9 mouse cellular contexts compared by ENCODE assay signal in the genomic region with DNA sequence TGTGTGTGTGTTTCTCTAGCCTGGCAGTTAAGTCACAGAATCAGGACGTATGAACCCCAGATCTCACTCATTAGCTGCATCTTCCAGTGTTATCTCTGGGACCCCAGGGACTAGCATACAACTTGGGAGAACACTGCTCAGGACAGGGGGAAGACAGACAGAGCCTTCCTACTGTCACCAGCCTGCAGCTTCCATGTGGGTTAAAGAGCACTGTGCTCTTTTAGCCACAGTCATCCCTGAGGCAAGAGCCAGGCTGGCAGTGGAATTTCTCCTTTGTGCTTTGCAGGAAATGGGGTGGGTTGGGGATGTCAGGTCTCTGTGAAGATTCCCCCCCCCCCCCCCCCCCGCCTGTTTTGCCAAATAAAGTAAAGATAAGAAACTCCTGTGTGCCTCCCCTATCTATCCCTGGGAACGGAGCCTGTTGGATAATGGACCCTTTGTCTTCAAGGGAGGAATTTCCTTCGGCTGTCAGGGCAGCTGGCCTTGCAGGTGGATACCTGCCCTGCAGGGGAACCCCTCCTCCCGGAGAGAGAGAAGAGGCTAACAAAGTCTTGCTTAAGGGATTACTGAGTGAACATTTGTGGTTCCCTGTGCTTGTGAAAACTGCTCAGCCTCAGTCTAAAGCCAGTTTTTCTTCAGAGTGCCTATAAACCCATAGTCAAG.
A peak's percentile ranks its signal among the peaks of the same experiment; 100 is the strongest.
DNase-seq lines count a peak whose midpoint lies in the region; ATAC-seq and TF ChIP-seq lines count a peak whose summit lies in the region.
"Had no signal": no experiment of that assay in that cellular context is flagged by ENCODE, and none has a peak within 500 bp of the region (broad histone marks: within the 10 kb centered on the region; RNA-seq: fewer than 3 reads in every experiment).

No protein-coding gene starts in this region.

- H3K27me3 ChIP-seq in heart, postnatal 0 days (ENCODE audit: control insufficient read depth, insufficient read depth, low read length) = no peaks in the 10 kb centered on the region
- H3K27me3 ChIP-seq in embryonic facial prominence, embryonic 11.5 days (ENCODE audit: control insufficient read depth, insufficient read depth, low read length) = no peaks in the 10 kb centered on the region
- no peaks in the 10 kb centered on the region for H3K27me3 ChIP-seq in midbrain, embryonic 12.5 days

- H3K36me3 ChIP-seq in heart, postnatal 0 days (replicated peaks; ENCODE audit: control insufficient read depth, insufficient read depth, low read length) = no peaks in the 10 kb centered on the region
- no peaks in the 10 kb centered on the region for H3K36me3 ChIP-seq in embryonic facial prominence, embryonic 11.5 days (replicated peaks; ENCODE audit: control insufficient read depth, insufficient read depth, low read depth, low read length)
- no peaks in the 10 kb centered on the region for H3K36me3 ChIP-seq in midbrain, embryonic 12.5 days

- 0 out of 2 replicates have a peak, but pooled peaks have one; percentile 11 for ATAC-seq in heart, postnatal 0 days (ENCODE audit: insufficient read depth, low read depth)
- ATAC-seq in embryonic facial prominence, embryonic 11.5 days (replicated peaks; ENCODE audit: insufficient number of reproducible peaks, low FRiP score, low TSS enrichment, low read depth) = peak; percentile 35; the same call in 1 of the 2 replicates
- ATAC-seq in midbrain, embryonic 12.5 days (ENCODE audit: low FRiP score, low read depth) = peak; percentile 27; the same call in 1 of the 2 replicates
- ATAC-seq in erythroid progenitor cell, adult 5-6 weeks (replicated peaks; ENCODE audit: low FRiP score, poor library complexity, severe bottlenecking) = no peak

- TF ChIP-seq CTCF in heart, postnatal 0 days (IDR thresholded peaks at IDR 0.05; ENCODE audit: low read depth) = no peak

- WGBS in heart, postnatal 0 days = 20% methylated on average over 5 of the region's 5 CpGs
- WGBS in embryonic facial prominence, embryonic 11.5 days = 16% methylated on average over 5 of the region's 5 CpGs
- WGBS in midbrain, embryonic 12.5 days = 15% methylated on average over 5 of the region's 5 CpGs

- no peak for TF ChIP-seq EP300 in heart, postnatal 0 days (IDR thresholded peaks at IDR 0.05; ENCODE audit: low read depth)

- H3K9me3 ChIP-seq in heart, postnatal 0 days (replicated peaks; ENCODE audit: control insufficient read depth, low read length) = no peaks in the 10 kb centered on the region
- no peaks in the 10 kb centered on the region for H3K9me3 ChIP-seq in embryonic facial prominence, embryonic 11.5 days (replicated peaks; ENCODE audit: control insufficient read depth, low read length)
- H3K9me3 ChIP-seq in midbrain, embryonic 12.5 days = no peaks in the 10 kb centered on the region

- no peak overlapping the region for H3K4me2 ChIP-seq in heart, postnatal 0 days (ENCODE audit: low read depth, low read length)
- H3K4me2 ChIP-seq in embryonic facial prominence, embryonic 11.5 days (ENCODE audit: low read depth, low read length) = no peak overlapping the region
- no peak overlapping the region for H3K4me2 ChIP-seq in midbrain, embryonic 12.5 days (replicated peaks)

- no peaks in the 10 kb centered on the region for H3K4me1 ChIP-seq in heart, postnatal 0 days (ENCODE audit: control insufficient read depth, insufficient read depth)
- no peaks in the 10 kb centered on the region for H3K4me1 ChIP-seq in embryonic facial prominence, embryonic 11.5 days (ENCODE audit: control insufficient read depth, insufficient read depth, low read length)
- H3K4me1 ChIP-seq in midbrain, embryonic 12.5 days = peaks cover 7% of the 10 kb centered on the region; the same call in 1 of the 2 replicates

- H3K4me3 ChIP-seq in heart, postnatal 0 days (ENCODE audit: low read depth, low read length) = no peak overlapping the region
- no peak overlapping the region for H3K4me3 ChIP-seq in embryonic facial prominence, embryonic 11.5 days (ENCODE audit: low read depth, low read length)
- no peak overlapping the region for H3K4me3 ChIP-seq in midbrain, embryonic 12.5 days

- H3K27ac ChIP-seq in heart, postnatal 0 days (ENCODE audit: low read depth) = no peak overlapping the region
- no peak overlapping the region for H3K27ac ChIP-seq in embryonic facial prominence, embryonic 11.5 days (replicated peaks; ENCODE audit: low read depth, low read length)
- H3K27ac ChIP-seq in midbrain, embryonic 12.5 days (replicated peaks) = no peak overlapping the region

- H3K9ac ChIP-seq in heart, postnatal 0 days (replicated peaks; ENCODE audit: low read depth, low read length) = no peak overlapping the region
- no peak overlapping the region for H3K9ac ChIP-seq in embryonic facial prominence, embryonic 11.5 days (replicated peaks; ENCODE audit: low read length)
- H3K9ac ChIP-seq in midbrain, embryonic 12.5 days (replicated peaks) = no peak overlapping the region

- no peak for DNase-seq in heart, postnatal 0 days (ENCODE audit: low spot score)
- no peak for DNase-seq in heart, adult 8-10 months (ENCODE audit: low spot score)
- DNase-seq in ES-CJ7 (ENCODE audit: low read depth, low spot score) = peak; percentile 79
- DNase-seq in embryonic facial prominence, embryonic 11.5 days (ENCODE audit: low spot score) = peak; percentile 20
- no peak for DNase-seq in layer of hippocampus, adult 8-10 months (ENCODE audit: low spot score in 2 of 2)
- DNase-seq in left cerebral cortex, adult 11 months (ENCODE audit: low spot score) = no peak
- DNase-seq: thymus, postnatal 25 days had no signal

Comparison
In these comparisons a context has a peak if more than half of its experiments do, and no peak if none do; other contexts are left out.
1. DNase-seq: peak in ES-CJ7 (single experiment) and embryonic facial prominence, embryonic 11.5 days (single experiment); none in heart, postnatal 0 days (single experiment), heart, adult 8-10 months (single experiment), layer of hippocampus, adult 8-10 months (0 of 2) and left cerebral cortex, adult 11 months (single experiment).